Mouse (Mus musculus) ES-E14 (cell line): ENCODE measurements around the gene Hspb6.

Source experiments
- HCFC1 ChIP-seq: IDR thresholded peaks from 2 replicates; pipeline ENCODE4 v1.6.1; 2012; ENCODE audit warnings: low read length, inconsistent platforms, borderline replicate concordance; ENCODE audit not compliant: insufficient read depth
- MAFK ChIP-seq: IDR thresholded peaks from 2 replicates; pipeline ENCODE4 v1.6.1; 2014; ENCODE audit warnings: mild to moderate bottlenecking, low read depth, low read length, inconsistent platforms; ENCODE audit not compliant: insufficient read depth
- ZC3H11A ChIP-seq: IDR thresholded peaks from 2 replicates; pipeline ENCODE4 v1.6.1; 2012; ENCODE audit warnings: low read depth, mild to moderate bottlenecking, inconsistent platforms, low read length, borderline replicate concordance
- ZNF384 ChIP-seq: IDR thresholded peaks from 2 replicates; pipeline ENCODE4 v1.6.1; 2012; ENCODE audit warnings: low read depth, low read length, inconsistent platforms

GRCm38 (mm10) chr7:30599933-30600353 is 48.0 kb downstream of the Hspb6 start:
- TF ChIP-seq ZNF384 (no peak), MAFK (0 out of 2 replicates have a peak, but pooled peaks have one; percentile 29), HCFC1 (no peak; the same call in 1 of the 2 replicates), ZC3H11A (no peak)
